Mouse (Mus musculus): ENCODE data around the gene Tmem144. TPM values are rescaled to one million over a fixed set of nuclear protein-coding genes. Genes with fewer than 3 reads are reported as not detected.

Gene Tmem144
- polyA plus RNA-seq, 1 experiment from 2014 or later, result 3.2 TPM

DNA sequence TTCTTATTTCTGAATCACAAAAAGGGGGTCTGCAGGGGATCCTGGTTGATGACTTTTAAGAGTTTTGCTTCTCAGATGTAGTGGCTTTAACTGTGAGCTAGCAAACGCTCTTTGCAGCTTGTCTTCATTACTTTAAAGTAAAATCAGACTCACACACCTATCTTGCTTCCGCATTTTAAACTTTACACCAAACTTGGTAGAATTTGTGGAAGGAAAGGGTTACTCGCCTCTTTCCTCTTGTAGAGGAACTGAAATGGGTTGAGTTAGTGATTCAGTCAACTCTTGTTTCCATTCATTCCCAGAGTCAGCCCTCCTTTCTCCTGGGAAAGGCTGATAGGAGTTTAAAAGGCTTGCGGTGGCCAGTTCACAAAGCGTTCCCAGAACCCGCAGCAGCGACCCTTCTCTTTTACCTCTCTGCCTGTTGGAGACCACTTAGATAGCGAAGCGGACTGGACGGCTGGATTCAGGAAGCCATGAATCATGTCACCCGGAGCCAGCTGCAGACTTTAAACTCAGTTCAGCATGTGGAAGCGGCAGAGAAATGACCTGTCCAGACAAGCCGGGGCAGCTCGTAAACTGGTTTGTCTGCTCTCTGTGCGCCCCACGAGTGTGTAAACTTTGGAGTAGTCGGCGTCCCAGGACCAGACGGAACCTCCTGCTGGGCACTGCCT lies 33.2 kb upstream of the Tmem144 start:
- Histone ChIP-seq H3K27ac (replicated peaks) (peak overlapping the region; percentile 55), H3K9me3 (replicated peaks) (no peaks in the 10 kb centered on the region), H3K4me3 (replicated peaks) (peak overlapping the region; percentile 28), H3K27me3 (no peaks in the 10 kb centered on the region), H3K9ac (no peak overlapping the region), H3K4me2 (replicated peaks) (peak overlapping the region; percentile 27), H3K36me3 (no peaks in the 10 kb centered on the region), H3K4me1 (peaks cover 22% of the 10 kb centered on the region)
- 50% methylated on average over 19 of the region's 19 CpGs for WGBS
- no peak for ATAC-seq (ENCODE audit: insufficient number of reproducible peaks, low FRiP score, low TSS enrichment, low read depth)

GRCm38 (mm10) chr3:79884761-79885189 lies 32.2 kb upstream of the Tmem144 start:
- ATAC-seq (ENCODE audit: insufficient number of reproducible peaks, low FRiP score, low TSS enrichment, low read depth), result no peak
- no peaks in the 10 kb centered on the region for H3K36me3 ChIP-seq
- H3K27ac ChIP-seq (replicated peaks), result peak overlapping the region; percentile 28; the same call in 1 of the 2 replicates
- peaks cover 22% of the 10 kb centered on the region for H3K4me1 ChIP-seq
- peak overlapping the region; percentile 40 for H3K4me2 ChIP-seq (replicated peaks)
- WGBS, result 12% methylated on average over 9 of the region's 9 CpGs
- H3K4me3 ChIP-seq (replicated peaks), result peak overlapping the region; percentile 26
- no peak overlapping the region for H3K9ac ChIP-seq
- H3K9me3 ChIP-seq (replicated peaks), result no peaks in the 10 kb centered on the region
- no peaks in the 10 kb centered on the region for H3K27me3 ChIP-seq

- H3K9ac ChIP-seq, result no peak within 1 kb of the TSS
- ATAC-seq (ENCODE audit: insufficient number of reproducible peaks, low FRiP score, low TSS enrichment, low read depth), result no peak
- peaks cover 22% of the 10 kb centered on the region for H3K4me1 ChIP-seq
- H3K27me3 ChIP-seq, result no peaks in the 10 kb centered on the region
- no peaks in the 10 kb centered on the region for H3K36me3 ChIP-seq
- H3K4me3 ChIP-seq (replicated peaks), result peak within 1 kb of the TSS; percentile 26
- H3K27ac ChIP-seq (replicated peaks), result peak within 1 kb of the TSS; percentile 28; the same call in 1 of the 2 replicates
- H3K4me2 ChIP-seq (replicated peaks), result peak within 1 kb of the TSS; percentile 40
- H3K9me3 ChIP-seq (replicated peaks), result no peaks in the 10 kb centered on the region
- 66% methylated on average over 5 of the region's 5 CpGs for WGBS
These were observed 31.7 kb upstream of the Tmem144 start, which contains the start of gene Fam198b for GRCm38 (mm10) chr3:79884305-79884704. TSS of gene Fam198b (plus strand) at chr3:79884533.

DNA sequence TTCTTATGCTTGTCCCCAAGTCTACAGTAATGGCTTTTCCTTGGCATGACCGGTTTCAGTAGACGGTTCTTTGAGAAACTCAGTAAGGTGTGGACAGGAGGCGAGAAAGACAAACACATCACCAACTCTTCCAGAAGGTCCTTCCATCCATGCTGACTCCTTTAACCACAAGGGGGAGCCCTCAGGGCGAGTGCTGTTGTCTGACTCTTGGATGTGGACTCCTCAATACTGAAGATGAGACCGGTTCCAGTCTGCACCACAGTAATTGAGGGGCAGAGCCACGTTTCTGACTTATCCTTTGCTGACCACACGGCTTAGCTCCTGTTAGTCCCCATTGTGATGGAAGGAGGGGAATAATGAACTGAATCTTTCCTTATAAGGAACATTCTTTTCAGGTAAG lies 30.5 kb upstream of the Tmem144 start:
- Histone ChIP-seq H3K36me3 (no peaks in the 10 kb centered on the region), H3K27me3 (no peaks in the 10 kb centered on the region), H3K4me1 (peaks cover 22% of the 10 kb centered on the region), H3K9me3 (replicated peaks) (no peaks in the 10 kb centered on the region), H3K27ac (replicated peaks) (no peak overlapping the region), H3K4me3 (replicated peaks) (no peak overlapping the region), H3K4me2 (replicated peaks) (no peak overlapping the region), H3K9ac (no peak overlapping the region)
- 37% methylated on average over 7 of the region's 7 CpGs for WGBS
- no peak for ATAC-seq (ENCODE audit: insufficient number of reproducible peaks, low FRiP score, low TSS enrichment, low read depth)

DNA sequence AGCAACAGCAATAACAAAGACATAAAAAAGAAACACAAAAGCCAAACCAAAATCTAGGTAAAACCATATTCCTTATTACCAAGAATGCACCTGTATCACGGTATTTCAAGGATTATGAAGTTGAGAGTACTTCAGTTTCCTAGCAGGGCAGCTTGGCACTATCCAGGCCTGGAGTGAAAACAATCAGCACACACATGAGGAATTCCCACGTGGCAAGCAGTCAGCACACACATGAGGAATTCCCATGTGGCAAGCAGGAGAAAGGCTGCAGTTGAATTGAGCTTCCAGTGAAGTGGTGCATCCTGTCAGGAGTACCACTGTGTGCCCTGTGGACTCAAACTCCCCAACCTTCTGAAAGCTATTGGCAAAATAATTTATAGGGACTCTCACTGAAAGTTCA lies 29.1 kb upstream of the Tmem144 start:
- Histone ChIP-seq H3K9ac (no peak overlapping the region), H3K36me3 (no peaks in the 10 kb centered on the region), H3K4me2 (replicated peaks) (no peak overlapping the region), H3K9me3 (replicated peaks) (no peaks in the 10 kb centered on the region), H3K27me3 (no peaks in the 10 kb centered on the region), H3K27ac (replicated peaks) (no peak overlapping the region), H3K4me3 (replicated peaks) (no peak overlapping the region), H3K4me1 (peaks cover 16% of the 10 kb centered on the region)
- no peak for ATAC-seq (ENCODE audit: insufficient number of reproducible peaks, low FRiP score, low TSS enrichment, low read depth)
- 50% methylated on average over 2 of the region's 2 CpGs for WGBS

DNA sequence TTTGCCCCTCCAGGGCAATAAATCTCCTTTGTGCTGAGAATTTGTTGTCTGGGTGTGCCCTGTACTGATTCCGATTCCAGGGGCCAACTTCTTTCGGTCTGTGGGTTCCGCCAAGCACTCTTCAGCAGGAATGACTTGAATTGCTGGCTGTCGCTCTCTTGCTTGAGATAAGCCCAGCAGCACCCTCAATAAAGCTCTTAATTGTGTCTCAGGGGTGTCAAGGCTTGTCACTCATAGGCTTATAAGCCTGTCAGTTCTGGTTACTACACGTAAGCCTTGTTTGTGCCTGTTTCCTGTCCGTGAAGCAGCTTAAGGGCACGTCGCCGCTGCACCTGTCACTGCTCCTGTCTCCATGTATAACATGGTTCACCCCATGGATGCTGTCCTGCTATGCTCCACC lies 26.7 kb upstream of the Tmem144 start:
- Histone ChIP-seq H3K36me3 (no peaks in the 10 kb centered on the region), H3K9ac (no peak overlapping the region), H3K4me3 (replicated peaks) (no peak overlapping the region), H3K9me3 (replicated peaks) (no peaks in the 10 kb centered on the region), H3K27me3 (no peaks in the 10 kb centered on the region), H3K27ac (replicated peaks) (no peak overlapping the region), H3K4me1 (peaks cover 1% of the 10 kb centered on the region; the same call in 1 of the 2 replicates), H3K4me2 (replicated peaks) (no peak overlapping the region)
- 44% methylated on average over 9 of the region's 9 CpGs for WGBS
- ATAC-seq (ENCODE audit: insufficient number of reproducible peaks, low FRiP score, low TSS enrichment, low read depth), result no peak

DNA sequence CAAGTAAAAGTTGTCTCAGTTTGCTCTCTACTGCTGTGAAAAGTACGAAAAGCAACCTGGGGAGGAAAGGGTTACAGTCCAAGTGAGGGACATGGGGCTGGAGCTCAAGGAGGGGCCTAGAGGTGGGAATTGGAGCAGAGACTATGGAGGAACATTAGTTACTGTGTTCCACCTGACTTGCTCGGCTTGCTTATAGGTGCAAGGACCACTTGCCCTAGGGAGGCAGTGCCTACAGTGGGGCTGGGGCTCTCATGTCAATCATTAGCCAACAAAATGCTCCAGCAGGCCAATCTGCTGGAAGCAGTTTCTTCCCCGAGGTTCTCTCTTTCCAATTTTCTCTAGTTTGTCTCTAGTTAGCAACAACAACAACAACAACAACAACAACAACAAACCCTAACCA lies 25.8 kb upstream of the Tmem144 start:
- H3K9ac ChIP-seq, result no peak overlapping the region
- no peak for ATAC-seq (ENCODE audit: insufficient number of reproducible peaks, low FRiP score, low TSS enrichment, low read depth)
- H3K36me3 ChIP-seq, result no peaks in the 10 kb centered on the region
- H3K4me2 ChIP-seq (replicated peaks), result no peak overlapping the region
- no peak overlapping the region for H3K27ac ChIP-seq (replicated peaks)
- no peaks in the 10 kb centered on the region for H3K27me3 ChIP-seq
- no peaks in the 10 kb centered on the region for H3K4me1 ChIP-seq
- 57% methylated on average over 3 of the region's 3 CpGs for WGBS
- H3K9me3 ChIP-seq (replicated peaks), result no peaks in the 10 kb centered on the region
- no peak overlapping the region for H3K4me3 ChIP-seq (replicated peaks)

DNA sequence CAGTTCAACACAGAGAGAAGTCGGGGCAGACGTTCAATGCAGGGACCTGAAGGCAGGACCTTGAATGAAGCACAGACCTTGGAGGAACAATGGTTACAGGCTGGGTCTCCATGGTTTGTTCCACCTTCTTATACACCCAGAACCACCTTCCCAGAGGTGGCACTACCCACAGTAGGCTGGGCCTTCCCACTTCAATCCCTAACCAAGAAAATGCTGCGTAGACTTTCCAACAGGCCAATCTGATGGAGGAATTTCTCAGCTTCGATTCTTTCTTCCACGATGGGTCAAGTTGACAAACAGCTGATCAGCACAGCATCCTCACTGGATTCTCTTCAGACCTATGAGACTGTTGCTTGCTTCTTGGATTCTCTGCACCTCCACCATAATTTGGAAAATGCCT lies 22.9 kb upstream of the Tmem144 start:
- Histone ChIP-seq H3K9me3 (replicated peaks) (no peaks in the 10 kb centered on the region), H3K9ac (no peak overlapping the region), H3K4me1 (no peaks in the 10 kb centered on the region), H3K27ac (replicated peaks) (no peak overlapping the region), H3K4me3 (replicated peaks) (no peak overlapping the region), H3K27me3 (no peaks in the 10 kb centered on the region), H3K36me3 (no peaks in the 10 kb centered on the region), H3K4me2 (replicated peaks) (no peak overlapping the region)
- no peak for ATAC-seq (ENCODE audit: insufficient number of reproducible peaks, low FRiP score, low TSS enrichment, low read depth)
- WGBS, result 87% methylated on average over 5 of the region's 5 CpGs

- H3K4me1 ChIP-seq, result no peaks in the 10 kb centered on the region
- no peak overlapping the region for H3K4me3 ChIP-seq (replicated peaks)
- no peaks in the 10 kb centered on the region for H3K36me3 ChIP-seq
- ATAC-seq (ENCODE audit: insufficient number of reproducible peaks, low FRiP score, low TSS enrichment, low read depth), result no peak
- no peak overlapping the region for H3K4me2 ChIP-seq (replicated peaks)
- H3K9me3 ChIP-seq (replicated peaks), result no peaks in the 10 kb centered on the region
- 64% methylated on average over 1 of the region's 1 CpGs for WGBS
- no peak overlapping the region for H3K9ac ChIP-seq
- no peaks in the 10 kb centered on the region for H3K27me3 ChIP-seq
- no peak overlapping the region for H3K27ac ChIP-seq (replicated peaks)
These were observed 14.6 kb upstream of the Tmem144 start for GRCm38 (mm10) chr3:79867121-79867709.

GRCm38 (mm10) chr3:79866526-79866925 lies 14.0 kb upstream of the Tmem144 start:
- Histone ChIP-seq H3K36me3 (no peaks in the 10 kb centered on the region), H3K4me1 (no peaks in the 10 kb centered on the region), H3K4me3 (replicated peaks) (no peak overlapping the region), H3K9ac (no peak overlapping the region), H3K4me2 (replicated peaks) (no peak overlapping the region), H3K27ac (replicated peaks) (no peak overlapping the region), H3K27me3 (no peaks in the 10 kb centered on the region), H3K9me3 (replicated peaks) (no peaks in the 10 kb centered on the region)
- WGBS, result 88% methylated on average over 9 of the region's 9 CpGs
- no peak for ATAC-seq (ENCODE audit: insufficient number of reproducible peaks, low FRiP score, low TSS enrichment, low read depth)

- Histone ChIP-seq H3K4me1 (no peaks in the 10 kb centered on the region), H3K9ac (no peak overlapping the region), H3K9me3 (replicated peaks) (no peaks in the 10 kb centered on the region), H3K27me3 (no peaks in the 10 kb centered on the region), H3K27ac (replicated peaks) (no peak overlapping the region), H3K4me2 (replicated peaks) (no peak overlapping the region), H3K4me3 (replicated peaks) (no peak overlapping the region), H3K36me3 (no peaks in the 10 kb centered on the region)
- ATAC-seq (ENCODE audit: insufficient number of reproducible peaks, low FRiP score, low TSS enrichment, low read depth), result no peak
- 82% methylated on average over 3 of the region's 3 CpGs for WGBS
These were observed 13.5 kb upstream of the Tmem144 start for GRCm38 (mm10) chr3:79866089-79866488.

DNA sequence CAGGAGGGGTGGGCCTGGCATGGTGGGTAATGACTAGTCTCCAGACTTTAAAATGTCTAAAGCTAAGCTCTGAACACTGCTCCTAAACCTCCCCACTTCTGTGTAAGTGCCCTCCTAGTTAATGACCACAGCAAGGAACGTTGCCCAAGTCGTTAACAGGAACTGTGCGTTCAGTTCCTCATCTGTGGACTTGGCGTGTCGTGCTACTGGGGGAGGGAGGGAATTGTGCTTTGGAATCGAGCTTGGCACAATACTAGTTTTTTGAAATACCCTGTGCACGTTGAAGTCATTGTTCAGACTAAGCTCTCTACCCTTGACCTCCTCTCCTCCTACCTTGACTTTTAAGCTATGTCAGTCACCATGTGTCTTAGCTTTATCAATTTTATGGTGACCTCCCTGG lies 12.3 kb upstream of the Tmem144 start:
- no peak overlapping the region for H3K9ac ChIP-seq
- H3K4me3 ChIP-seq (replicated peaks), result no peak overlapping the region
- no peaks in the 10 kb centered on the region for H3K4me1 ChIP-seq
- ATAC-seq (ENCODE audit: insufficient number of reproducible peaks, low FRiP score, low TSS enrichment, low read depth), result no peak
- no peak overlapping the region for H3K27ac ChIP-seq (replicated peaks)
- H3K27me3 ChIP-seq, result no peaks in the 10 kb centered on the region
- H3K9me3 ChIP-seq (replicated peaks), result no peaks in the 10 kb centered on the region
- H3K4me2 ChIP-seq (replicated peaks), result no peak overlapping the region
- H3K36me3 ChIP-seq, result no peaks in the 10 kb centered on the region
- 74% methylated on average over 7 of the region's 7 CpGs for WGBS

Measured in embryonic facial prominence, embryonic 15.5 days (tissue).